Comparison of ENCODE assay signal across 8 mouse cellular contexts in the genomic region with DNA sequence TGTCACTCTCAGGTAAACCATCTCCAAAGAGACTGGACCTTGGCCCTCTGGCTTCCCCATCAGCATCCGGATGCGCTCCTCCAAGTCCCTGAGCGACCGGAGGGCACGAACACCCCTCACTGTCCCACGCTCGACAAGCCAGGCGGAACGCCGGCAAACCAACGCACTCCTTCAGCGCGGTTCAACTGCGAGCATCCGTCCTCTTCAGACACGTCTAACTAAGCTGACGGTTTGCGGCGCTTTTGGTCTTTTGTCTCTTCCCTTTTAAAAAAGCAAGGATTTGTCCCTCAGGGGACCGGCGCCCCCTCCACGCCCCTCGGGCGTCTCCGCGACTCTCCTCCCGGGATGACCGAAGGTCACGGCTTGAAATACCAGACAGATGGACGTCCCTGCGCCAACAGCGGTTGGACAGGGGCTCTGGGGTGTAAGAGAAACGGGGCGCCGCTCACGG. TPM values are rescaled to one million over a fixed set of nuclear protein-coding genes. Genes with fewer than 3 reads are reported as not detected.
DNase-seq lines count a peak whose midpoint lies in the region; ATAC-seq and TF ChIP-seq lines count a peak whose summit lies in the region.

No protein-coding gene starts in this region.

- H3K4me2 ChIP-seq in limb, embryonic 11.5 days (ENCODE audit: low read depth, severe bottlenecking): peak overlapping the region; percentile 70

- 3% methylated on average over 36 of the region's 36 CpGs for WGBS in spleen, adult 2 months
- WGBS in limb, embryonic 11.5 days: under 1% methylated on average over 36 of the region's 36 CpGs

- H3K9me3 ChIP-seq in limb, embryonic 11.5 days (ENCODE audit: control insufficient read depth, low read length): no peaks in the 10 kb centered on the region

- H3K36me3 ChIP-seq in spleen, adult 2 months (ENCODE audit: control insufficient read depth, insufficient read depth, low read length): no peaks in the 10 kb centered on the region
- H3K36me3 ChIP-seq in limb, embryonic 11.5 days (ENCODE audit: control insufficient read depth, insufficient read depth, low read length): no peaks in the 10 kb centered on the region

- peak overlapping the region; percentile 6; the same call in 1 of the 2 replicates for H3K4me3 ChIP-seq in spleen, adult 2 months (ENCODE audit: extremely low read depth, insufficient read depth, insufficient read length)
- peak overlapping the region; percentile 32 for H3K4me3 ChIP-seq in embryonic fibroblast, embryonic 13.5 days (ENCODE audit: insufficient read depth, low read length)
- H3K4me3 ChIP-seq in limb, embryonic 11.5 days (ENCODE audit: low read depth, low read length): peak overlapping the region; percentile 44

- intact Hi-C loops in gastrocnemius, postnatal 14 days (cut with DNase I; ENCODE audit: low total_unique reads): no loop called here

- TF ChIP-seq CTCF in spleen, adult 2 months (IDR thresholded peaks at IDR 0.05; ENCODE audit: extremely low read depth, insufficient read depth, insufficient read length, insufficient replicate concordance): no peak
- TF ChIP-seq CTCF in embryonic fibroblast, embryonic 13.5 days (IDR thresholded peaks at IDR 0.05; ENCODE audit: borderline replicate concordance, insufficient read depth, low read length): no peak

- peaks cover 4% of the 10 kb centered on the region; the same call in 1 of the 2 replicates for H3K4me1 ChIP-seq in spleen, adult 2 months (ENCODE audit: control insufficient read depth, insufficient read depth, insufficient read length)
- no peaks in the 10 kb centered on the region for H3K4me1 ChIP-seq in embryonic fibroblast, embryonic 13.5 days (ENCODE audit: control insufficient read depth, insufficient read depth, low read length)
- peaks cover 19% of the 10 kb centered on the region for H3K4me1 ChIP-seq in limb, embryonic 11.5 days (ENCODE audit: control insufficient read depth, insufficient read depth, low read length)

- no peak for TF ChIP-seq POLR2A in spleen, adult 2 months (IDR thresholded peaks at IDR 0.05; ENCODE audit: low read depth, low read length)
- TF ChIP-seq POLR2A in embryonic fibroblast, embryonic 13.5 days (IDR thresholded peaks at IDR 0.05; ENCODE audit: low read depth, low read length): no peak

- no peak overlapping the region for H3K27ac ChIP-seq in spleen, adult 2 months (ENCODE audit: insufficient read depth, low read length)
- no peak overlapping the region for H3K27ac ChIP-seq in embryonic fibroblast, embryonic 13.5 days (ENCODE audit: insufficient read depth, low read length)
- H3K27ac ChIP-seq in limb, embryonic 11.5 days (replicated peaks; ENCODE audit: low read depth, low read length): no peak overlapping the region

- DNase-seq in spleen, adult 2 months (ENCODE audit: low read depth in 1 of 2, low spot score in 2 of 2): no peak
- DNase-seq in spleen, adult 18-20 months: no peak
- peak; percentile 63 for DNase-seq in limb, embryonic 11.5 days (ENCODE audit: low spot score)
- DNase-seq in retina, embryonic 14.5 days (ENCODE audit: low spot score): peak; percentile 36
- DNase-seq in layer of hippocampus, postnatal 36 days: no peak
- DNase-seq in gastrocnemius, postnatal 14 days: no peak
- DNase-seq in left cerebral cortex, adult 11 months (ENCODE audit: low spot score): no peak

- no peak overlapping the region; the same call in 1 of the 2 replicates for H3K9ac ChIP-seq in limb, embryonic 11.5 days (ENCODE audit: low read length)

- no peak for ATAC-seq in limb, embryonic 11.5 days (ENCODE audit: insufficient number of reproducible peaks, low FRiP score, low TSS enrichment, low read depth)

- H3K27me3 ChIP-seq in spleen, adult 2 months (ENCODE audit: control insufficient read depth, insufficient read depth, low read length): peaks cover 17% of the 10 kb centered on the region
- peaks cover 40% of the 10 kb centered on the region for H3K27me3 ChIP-seq in limb, embryonic 11.5 days (ENCODE audit: control insufficient read depth, insufficient read depth, low read length)

RNA-seq across cellular contexts. Expression of gene Bnc1, which starts 0.5 kb away (rescaled TPM):
- polyA plus RNA-seq in spleen, adult 2 months (2012; rRNA removed): 0.07 and 0.18 TPM in 2 replicates
- 0.81 and 1.1 TPM in 2 replicates for polyA plus RNA-seq in embryonic fibroblast, embryonic 13.5 days (2011; ENCODE audit: insufficient read length, low read depth, missing spikeins)
- 2.9 and 3.4 TPM in 2 replicates for polyA plus RNA-seq in limb, embryonic 11.5 days (2014; fragmentation: Nextera tagmentation; extraction: Ambion mirVana)
- not detected for total RNA-seq in layer of hippocampus, postnatal 36 days (2021)
- total RNA-seq in gastrocnemius, postnatal 14 days (2021): not detected

RNA-seq across cellular contexts. Expression of gene Hdgfl3, which starts 57.4 kb away (rescaled TPM):
- 1.2 and 1.7 TPM in 2 replicates for polyA plus RNA-seq in spleen, adult 2 months (2012; rRNA removed)
- 11.1 and 22.7 TPM in 2 replicates for polyA plus RNA-seq in embryonic fibroblast, embryonic 13.5 days (2011; ENCODE audit: insufficient read length, low read depth, missing spikeins)
- 34.4 and 34.7 TPM in 2 replicates for polyA plus RNA-seq in limb, embryonic 11.5 days (2014; fragmentation: Nextera tagmentation; extraction: Ambion mirVana)
- 10 to 100 TPM; 57.7 to 60.4 TPM for total RNA-seq in layer of hippocampus, postnatal 36 days (2021)
- total RNA-seq in gastrocnemius, postnatal 14 days (2021): 1 to 10 TPM; 3.7 to 4.3 TPM

Comparison
In these comparisons a context has a peak if more than half of its experiments do, and no peak if none do; other contexts are left out.
1. DNase-seq: peak in limb, embryonic 11.5 days (single experiment) and retina, embryonic 14.5 days (single experiment); none in spleen, adult 2 months (0 of 2), spleen, adult 18-20 months (0 of 2), layer of hippocampus, postnatal 36 days (0 of 2), gastrocnemius, postnatal 14 days (single experiment) and left cerebral cortex, adult 11 months (single experiment).
2. Peak in every context shown above with its lines, with median percentiles within 50 percentile points of each other: H3K4me3 ChIP-seq.